Mouse (Mus musculus): ENCODE measurements around the gene Slc24a5. TPM values are rescaled to one million over a fixed set of nuclear protein-coding genes. Genes with fewer than 3 reads are reported as not detected.

Gene Slc24a5
- total and polyA plus RNA-seq, 2 experiments from 2014 or later: 1.1 TPM; not detected in 1

DNA sequence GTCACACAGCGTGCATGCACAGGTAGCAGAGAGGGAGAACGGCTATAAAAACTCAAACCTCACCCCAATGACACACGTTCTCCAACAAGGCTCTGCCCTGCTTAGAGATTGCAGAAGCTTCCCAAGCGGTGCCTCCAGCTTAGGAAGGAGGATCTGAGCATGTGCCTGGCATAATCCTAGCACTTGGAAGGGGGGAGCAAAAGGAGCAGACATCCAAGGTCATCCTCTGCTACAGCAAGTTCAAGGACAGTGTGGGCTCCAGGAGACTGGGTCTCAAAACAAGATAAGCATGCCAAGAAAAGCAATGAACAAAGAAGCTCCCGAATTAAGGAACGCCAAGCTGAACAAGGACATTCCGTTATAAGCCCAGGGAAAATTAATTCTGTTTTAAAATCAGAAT lies 6.5 kb upstream of the Slc24a5 start:
- Histone ChIP-seq H3K4me1 (ENCODE audit: control insufficient read depth, insufficient read depth) (no peaks in the 10 kb centered on the region), H3K27me3 (ENCODE audit: control insufficient read depth, insufficient read depth, low read length) (no peaks in the 10 kb centered on the region), H3K9ac (replicated peaks; ENCODE audit: low read depth, low read length) (no peak overlapping the region), H3K27ac (ENCODE audit: low read depth) (no peak overlapping the region), H3K4me2 (ENCODE audit: low read depth, low read length) (no peak overlapping the region), H3K36me3 (replicated peaks; ENCODE audit: control insufficient read depth, insufficient read depth, low read length) (no peaks in the 10 kb centered on the region), H3K4me3 (ENCODE audit: low read depth, low read length) (no peak overlapping the region), H3K9me3 (replicated peaks; ENCODE audit: control insufficient read depth, low read length) (no peaks in the 10 kb centered on the region)
- DNase-seq (ENCODE audit: low spot score): no peak
- TF ChIP-seq CTCF (IDR thresholded peaks at IDR 0.05; ENCODE audit: low read depth): no peak
- no peak for TF ChIP-seq EP300 (IDR thresholded peaks at IDR 0.05; ENCODE audit: low read depth)
- WGBS: 68% methylated on average over 7 of the region's 7 CpGs
- ATAC-seq (ENCODE audit: insufficient read depth, low read depth): no peak

DNA sequence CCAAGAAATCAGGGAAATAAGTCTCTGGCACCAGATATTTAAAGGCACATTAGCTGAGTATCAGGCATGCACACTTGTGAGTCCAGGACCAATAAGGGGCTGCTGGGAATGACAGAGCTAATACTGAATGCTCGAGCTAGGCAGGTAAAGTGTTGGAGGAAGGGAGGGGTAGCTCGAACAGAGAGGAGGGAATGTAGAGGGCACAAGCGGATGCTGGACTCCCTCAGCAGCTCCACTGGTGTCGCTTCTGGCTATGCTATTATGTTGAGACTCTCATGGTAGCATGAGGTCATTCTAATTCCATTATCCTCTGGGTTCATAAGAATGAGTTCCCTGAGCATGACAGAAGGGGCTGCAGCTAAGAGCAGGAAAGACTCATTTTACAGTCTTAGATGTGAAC lies 5.0 kb upstream of the Slc24a5 start:
- no peak overlapping the region for H3K9ac ChIP-seq (replicated peaks; ENCODE audit: low read depth, low read length)
- no peak overlapping the region for H3K4me3 ChIP-seq (ENCODE audit: low read depth, low read length)
- H3K4me1 ChIP-seq (ENCODE audit: control insufficient read depth, insufficient read depth): no peaks in the 10 kb centered on the region
- H3K9me3 ChIP-seq (replicated peaks; ENCODE audit: control insufficient read depth, low read length): no peaks in the 10 kb centered on the region
- TF ChIP-seq CTCF (IDR thresholded peaks at IDR 0.05; ENCODE audit: low read depth) (no peak), EP300 (IDR thresholded peaks at IDR 0.05; ENCODE audit: low read depth) (no peak)
- no peaks in the 10 kb centered on the region for H3K27me3 ChIP-seq (ENCODE audit: control insufficient read depth, insufficient read depth, low read length)
- no peak overlapping the region for H3K4me2 ChIP-seq (ENCODE audit: low read depth, low read length)
- ATAC-seq (ENCODE audit: insufficient read depth, low read depth) (no peak), DNase-seq (ENCODE audit: low spot score) (no peak)
- WGBS: 42% methylated on average over 4 of the region's 4 CpGs
- H3K27ac ChIP-seq (ENCODE audit: low read depth): no peak overlapping the region
- no peaks in the 10 kb centered on the region for H3K36me3 ChIP-seq (replicated peaks; ENCODE audit: control insufficient read depth, insufficient read depth, low read length)

DNA sequence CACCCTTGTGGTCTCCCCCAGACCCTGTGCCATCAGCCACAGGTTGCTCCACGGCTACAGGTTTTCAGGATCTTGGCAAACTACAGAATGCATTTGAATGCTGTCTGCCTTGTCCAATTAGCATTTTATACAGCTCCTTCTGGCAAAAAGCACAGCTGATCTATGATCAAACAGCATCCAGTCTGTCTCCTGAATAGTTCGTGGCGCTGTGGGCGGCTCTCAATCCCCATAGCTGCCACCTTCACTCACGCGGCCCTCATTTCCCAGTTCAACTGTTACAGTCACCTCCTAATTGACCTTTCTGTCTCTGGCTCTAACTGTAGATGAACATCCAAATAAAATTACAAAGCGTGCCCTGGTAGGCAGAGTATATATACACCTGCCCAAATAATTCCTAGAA lies 551 bp upstream of the Slc24a5 start:
- ATAC-seq (ENCODE audit: insufficient read depth, low read depth) (no peak), DNase-seq (ENCODE audit: low spot score) (no peak)
- Histone ChIP-seq H3K36me3 (replicated peaks; ENCODE audit: control insufficient read depth, insufficient read depth, low read length) (no peaks in the 10 kb centered on the region), H3K27me3 (ENCODE audit: control insufficient read depth, insufficient read depth, low read length) (no peaks in the 10 kb centered on the region), H3K9me3 (replicated peaks; ENCODE audit: control insufficient read depth, low read length) (no peaks in the 10 kb centered on the region), H3K4me1 (ENCODE audit: control insufficient read depth, insufficient read depth) (no peaks in the 10 kb centered on the region), H3K27ac (ENCODE audit: low read depth) (no peak overlapping the region), H3K4me2 (ENCODE audit: low read depth, low read length) (no peak overlapping the region), H3K9ac (replicated peaks; ENCODE audit: low read depth, low read length) (no peak overlapping the region), H3K4me3 (ENCODE audit: low read depth, low read length) (no peak overlapping the region)
- 90% methylated on average over 7 of the region's 7 CpGs for WGBS
- TF ChIP-seq EP300 (IDR thresholded peaks at IDR 0.05; ENCODE audit: low read depth) (no peak), CTCF (IDR thresholded peaks at IDR 0.05; ENCODE audit: low read depth) (no peak)

DNA sequence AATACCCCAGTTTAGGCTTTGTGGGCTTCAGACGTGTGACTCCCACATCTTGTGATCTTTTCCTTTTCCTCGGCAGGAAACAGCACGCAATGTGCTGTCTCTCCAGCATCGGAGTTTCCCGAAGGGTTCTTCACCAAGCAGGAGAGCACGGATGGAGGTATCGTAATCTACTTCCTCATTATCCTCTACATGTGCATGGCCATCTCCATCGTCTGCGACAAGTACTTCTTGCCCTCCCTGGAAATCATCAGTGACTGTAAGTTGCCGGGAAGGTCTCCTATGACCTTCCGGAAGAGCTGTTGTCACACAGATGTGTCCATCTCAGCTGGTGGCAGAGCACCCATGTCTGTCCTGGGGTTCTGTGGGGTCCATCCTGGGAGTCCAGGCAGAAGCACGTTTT lies 772 bp downstream of the Slc24a5 start:
- 83% methylated on average over 12 of the region's 12 CpGs for WGBS
- no peak overlapping the region for H3K27ac ChIP-seq (ENCODE audit: low read depth)
- TF ChIP-seq EP300 (IDR thresholded peaks at IDR 0.05; ENCODE audit: low read depth) (no peak), CTCF (IDR thresholded peaks at IDR 0.05; ENCODE audit: low read depth) (no peak)

DNA sequence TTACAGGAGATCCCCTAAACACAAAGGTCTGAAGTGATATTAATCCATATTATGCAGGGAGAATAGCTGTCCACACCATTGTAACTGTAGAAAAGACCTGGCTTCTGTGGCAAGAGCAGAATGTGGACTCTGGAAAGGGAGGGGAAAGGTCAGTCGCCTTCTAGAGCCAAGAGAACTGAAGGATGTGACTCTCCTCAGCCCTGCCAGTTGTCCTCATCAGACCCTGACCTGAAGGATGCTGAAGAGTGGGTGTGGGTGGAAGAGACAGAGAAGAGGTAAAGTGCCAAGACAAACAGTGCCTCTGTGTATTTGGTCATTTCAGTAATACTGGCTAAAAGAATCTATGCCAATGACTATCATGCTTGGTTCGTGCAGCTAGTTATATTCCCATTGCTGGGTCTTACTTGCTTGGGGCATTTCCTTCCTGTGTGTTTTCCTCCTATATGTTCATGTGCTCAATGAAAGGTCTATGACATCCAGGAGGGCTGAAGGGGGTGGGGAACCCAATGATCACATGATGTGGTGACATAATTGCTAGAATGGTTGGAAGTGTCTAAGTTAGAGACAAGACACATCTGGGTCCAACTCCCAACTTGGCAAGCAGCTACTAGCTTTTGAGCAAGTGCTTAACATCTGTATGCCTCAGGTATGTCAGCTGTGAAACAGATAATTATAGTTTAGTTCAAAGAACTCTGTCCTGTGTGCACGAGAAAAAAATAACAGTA lies 5.3 kb downstream of the Slc24a5 start:
- no peak overlapping the region for H3K9ac ChIP-seq (replicated peaks; ENCODE audit: low read depth, low read length)
- H3K4me1 ChIP-seq (ENCODE audit: control insufficient read depth, insufficient read depth): no peaks in the 10 kb centered on the region; the same call in 1 of the 2 replicates
- H3K27ac ChIP-seq (ENCODE audit: low read depth): no peak overlapping the region
- no peaks in the 10 kb centered on the region for H3K9me3 ChIP-seq (replicated peaks; ENCODE audit: control insufficient read depth, low read length)
- TF ChIP-seq EP300 (IDR thresholded peaks at IDR 0.05; ENCODE audit: low read depth): no peak
- no peak for TF ChIP-seq CTCF (IDR thresholded peaks at IDR 0.05; ENCODE audit: low read depth)
- no peaks in the 10 kb centered on the region for H3K27me3 ChIP-seq (ENCODE audit: control insufficient read depth, insufficient read depth, low read length)
- ATAC-seq (ENCODE audit: insufficient read depth, low read depth): no peak
- H3K4me2 ChIP-seq (ENCODE audit: low read depth, low read length): no peak overlapping the region
- H3K4me3 ChIP-seq (ENCODE audit: low read depth, low read length): no peak overlapping the region
- no peak for DNase-seq (ENCODE audit: low spot score)
- H3K36me3 ChIP-seq (replicated peaks; ENCODE audit: control insufficient read depth, insufficient read depth, low read length): no peaks in the 10 kb centered on the region
- 52% methylated on average over 3 of the region's 3 CpGs for WGBS

More for the DNA sequence above, 772 bp downstream of the Slc24a5 start:
- no peaks in the 10 kb centered on the region for H3K36me3 ChIP-seq (replicated peaks; ENCODE audit: control insufficient read depth, insufficient read depth, low read length)
- no peak for DNase-seq (ENCODE audit: low spot score)
- H3K27me3 ChIP-seq (ENCODE audit: control insufficient read depth, insufficient read depth, low read length): no peaks in the 10 kb centered on the region
- no peak overlapping the region for H3K4me2 ChIP-seq (ENCODE audit: low read depth, low read length)
- no peaks in the 10 kb centered on the region for H3K9me3 ChIP-seq (replicated peaks; ENCODE audit: control insufficient read depth, low read length)
- no peak overlapping the region for H3K9ac ChIP-seq (replicated peaks; ENCODE audit: low read depth, low read length)
- H3K4me1 ChIP-seq (ENCODE audit: control insufficient read depth, insufficient read depth): no peaks in the 10 kb centered on the region; the same call in 1 of the 2 replicates
- no peak overlapping the region for H3K4me3 ChIP-seq (ENCODE audit: low read depth, low read length)
- no peak for ATAC-seq (ENCODE audit: insufficient read depth, low read depth)

DNA sequence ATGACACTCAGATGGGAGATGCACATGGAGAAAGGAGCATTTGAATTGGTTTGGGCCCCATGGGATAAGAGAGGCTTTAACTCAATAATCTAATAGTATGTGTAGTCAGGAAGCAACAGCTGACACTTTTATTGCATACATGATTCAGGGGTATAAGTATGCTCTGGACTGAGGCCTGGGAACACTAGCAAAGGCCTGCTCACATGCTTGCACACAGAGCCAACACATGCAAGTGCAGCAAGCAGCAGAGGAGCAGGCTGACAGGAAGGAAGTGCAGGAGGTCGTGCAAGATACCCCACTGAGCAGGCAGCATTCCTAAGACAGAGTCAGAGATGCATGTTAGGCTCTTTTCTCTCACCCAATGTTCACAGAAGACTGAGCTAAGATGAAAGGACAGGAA lies 16.0 kb downstream of the Slc24a5 start:
- no peaks in the 10 kb centered on the region for H3K9me3 ChIP-seq (replicated peaks; ENCODE audit: control insufficient read depth, low read length)
- 21% methylated on average over 1 of the region's 1 CpGs for WGBS
- no peaks in the 10 kb centered on the region for H3K4me1 ChIP-seq (ENCODE audit: control insufficient read depth, insufficient read depth)
- H3K27ac ChIP-seq (ENCODE audit: low read depth): no peak overlapping the region
- no peaks in the 10 kb centered on the region for H3K27me3 ChIP-seq (ENCODE audit: control insufficient read depth, insufficient read depth, low read length)
- no peak overlapping the region for H3K4me2 ChIP-seq (ENCODE audit: low read depth, low read length)
- ATAC-seq (ENCODE audit: insufficient read depth, low read depth): no peak
- no peak for DNase-seq (ENCODE audit: low spot score)
- TF ChIP-seq EP300 (IDR thresholded peaks at IDR 0.05; ENCODE audit: low read depth): no peak
- TF ChIP-seq CTCF (IDR thresholded peaks at IDR 0.05; ENCODE audit: low read depth): no peak
- no peak overlapping the region for H3K4me3 ChIP-seq (ENCODE audit: low read depth, low read length)
- no peak overlapping the region for H3K9ac ChIP-seq (replicated peaks; ENCODE audit: low read depth, low read length)
- peaks cover 26% of the 10 kb centered on the region for H3K36me3 ChIP-seq (replicated peaks; ENCODE audit: control insufficient read depth, insufficient read depth, low read length)

Measured in heart, postnatal 0 days (tissue).